Mouse (Mus musculus) hindbrain, postnatal 0 days (tissue): ENCODE measurements around the gene Vezf1. TPM values are rescaled to one million over a fixed set of nuclear protein-coding genes. Genes with fewer than 3 reads are reported as not detected.

ENCODE experiments used
- ATAC-seq: fragments of 200-750 bp; cut with Nextera tagmentation; 2 replicates; pipeline ENCODE4 v1.8.0; 2017; ENCODE audit warnings: mild to moderate bottlenecking, moderate TSS enrichment, moderate library complexity
- DNase-seq: peaks from one replicate; pipeline ENCODE4 v3.0.0-alpha.2; 2015; ENCODE audit warnings: low spot score
- H3K27ac ChIP-seq: fragments of 300-500 bp; sonication (generic); 2 replicates; pipeline ENCODE4 v1.5.1; 2014; ENCODE audit warnings: mild to moderate bottlenecking
- H3K27me3 ChIP-seq: fragments of 300-500 bp; sonication (generic); 2 replicates; pipeline ENCODE4 v1.6.1; 2014; ENCODE audit warnings: low read length, mixed read lengths; ENCODE audit not compliant: insufficient read depth
- H3K36me3 ChIP-seq: fragments of 300-500 bp; sonication (generic); 2 replicates; pipeline ENCODE4 v1.6.1; 2014; ENCODE audit warnings: low read length, mixed read lengths; ENCODE audit not compliant: insufficient read depth
- H3K4me1 ChIP-seq: fragments of 300-500 bp; sonication (generic); 2 replicates; pipeline ENCODE4 v1.6.1; 2014; ENCODE audit warnings: antibody characterized with exemption, low read length, mixed read lengths; ENCODE audit not compliant: insufficient read depth
- H3K4me2 ChIP-seq: fragments of 300-500 bp; sonication (generic); 2 replicates; pipeline ENCODE4 v1.6.1; 2014; ENCODE audit warnings: low read depth, mild to moderate bottlenecking, low read length, moderate library complexity, mixed read lengths
- H3K4me3 ChIP-seq: fragments of 300-500 bp; sonication (generic); 2 replicates; pipeline ENCODE4 v1.5.1; 2014; ENCODE audit warnings: low read length
- H3K9ac ChIP-seq: fragments of 300-500 bp; sonication (generic); replicated peaks from 2 replicates; pipeline ENCODE4 v1.6.1; 2014; ENCODE audit warnings: mild to moderate bottlenecking, low read length, moderate library complexity, mixed read lengths
- H3K9me3 ChIP-seq: fragments of 300-500 bp; sonication (generic); 2 replicates; pipeline ENCODE4 v1.6.1; 2016; ENCODE audit warnings: low read length, mixed read lengths
- CTCF ChIP-seq: IDR thresholded peaks from 2 replicates; pipeline ENCODE4 v1.5.1; 2016; ENCODE audit warnings: antibody characterized with exemption, control low read depth, low read depth
- WGBS: fragments of 180-500 bp; shearing (Covaris S2); extraction: QIAGEN DNeasy Blood & Tissue Kit; methylation state at CpG from one replicate; pipeline ENCODE4 v1.1.7; 2014; 5-methylcytosine and 5-hydroxymethylcytosine counted together
- polyA plus RNA-seq: library from polyadenylated mRNA; unstranded; fragments of >200 nt; fragmentation: Nextera tagmentation; extraction: Ambion mirVana; gene quantifications from 2 replicates; pipeline ENCODE4 v1.2.1, GENCODE M21; 2015
- total RNA-seq: library from RNA; depleted of rRNA; stranded (reverse); fragments of >200 nt; gene quantifications from 2 replicates; pipeline ENCODE4 v1.2.3, GENCODE M21; 2014

Gene Vezf1
- total and polyA plus RNA-seq, 2 experiments from 2014 or later: 31.9 to 33.5 TPM

- H3K4me2 ChIP-seq: no peak overlapping the region
- peaks cover 8% of the 10 kb centered on the region for H3K4me1 ChIP-seq
- DNase-seq (peak; percentile 32), ATAC-seq (no peak)
- no peaks in the 10 kb centered on the region for H3K27me3 ChIP-seq
- 37% methylated on average over 1 of the region's 1 CpGs for WGBS
- no peak overlapping the region for H3K27ac ChIP-seq
- peaks cover 36% of the 10 kb centered on the region for H3K36me3 ChIP-seq
- no peak overlapping the region for H3K9ac ChIP-seq
- H3K4me3 ChIP-seq: no peak overlapping the region
- no peaks in the 10 kb centered on the region for H3K9me3 ChIP-seq
- peak; percentile 40 for TF ChIP-seq CTCF
Measured at GRCm38 (mm10) chr11:88075701-88076100, 7.6 kb downstream of the Vezf1 start.

- WGBS: 76% methylated on average over 1 of the region's 1 CpGs
- Histone ChIP-seq H3K4me1 (peaks cover 1% of the 10 kb centered on the region; the same call in 1 of the 2 replicates), H3K9ac (no peak overlapping the region), H3K4me3 (no peak overlapping the region), H3K27me3 (no peaks in the 10 kb centered on the region), H3K9me3 (no peaks in the 10 kb centered on the region), H3K27ac (no peak overlapping the region), H3K4me2 (no peak overlapping the region), H3K36me3 (peaks cover 38% of the 10 kb centered on the region)
- TF ChIP-seq CTCF: no peak
- ATAC-seq (no peak), DNase-seq (no peak)
Measured at GRCm38 (mm10) chr11:88076394-88076793, 8.3 kb downstream of the Vezf1 start.

GRCm38 (mm10) chr11:88083699-88084098 lies 15.6 kb downstream of the Vezf1 start:
- ATAC-seq (no peak), DNase-seq (no peak)
- Histone ChIP-seq H3K4me3 (no peak overlapping the region), H3K36me3 (peaks cover 39% of the 10 kb centered on the region), H3K27me3 (no peaks in the 10 kb centered on the region), H3K27ac (no peak overlapping the region), H3K9ac (no peak overlapping the region), H3K4me1 (peaks cover 9% of the 10 kb centered on the region), H3K9me3 (no peaks in the 10 kb centered on the region), H3K4me2 (no peak overlapping the region)
- 69% methylated on average over 6 of the region's 6 CpGs for WGBS
- TF ChIP-seq CTCF: no peak

GRCm38 (mm10) chr11:88086737-88087627 lies 18.9 kb downstream of the Vezf1 start:
- Histone ChIP-seq H3K36me3 (peaks cover 11% of the 10 kb centered on the region; the same call in 1 of the 2 replicates), H3K9ac (peak overlapping the region; percentile 49; the same call in 1 of the 2 replicates), H3K4me3 (peak overlapping the region; percentile 30), H3K4me1 (peaks cover 9% of the 10 kb centered on the region), H3K27ac (peak overlapping the region; percentile 80), H3K4me2 (peak overlapping the region; percentile 63), H3K9me3 (no peaks in the 10 kb centered on the region), H3K27me3 (no peaks in the 10 kb centered on the region)
- 0 out of 2 replicates have a peak, but pooled peaks have one; percentile 19 for TF ChIP-seq CTCF
- peak; percentile 97 for DNase-seq
- WGBS: 4% methylated on average over 25 of the region's 25 CpGs
- ATAC-seq: peak; percentile 99

- TF ChIP-seq CTCF: no peak
- no peaks in the 10 kb centered on the region for H3K27me3 ChIP-seq
- H3K4me2 ChIP-seq: no peak overlapping the region
- H3K36me3 ChIP-seq: no peaks in the 10 kb centered on the region; the same call in 1 of the 2 replicates
- peaks cover 9% of the 10 kb centered on the region for H3K4me1 ChIP-seq
- ATAC-seq: no peak
- no peaks in the 10 kb centered on the region for H3K9me3 ChIP-seq
- H3K9ac ChIP-seq: no peak overlapping the region
- 61% methylated on average over 5 of the region's 5 CpGs for WGBS
- H3K4me3 ChIP-seq: no peak overlapping the region
- no peak for DNase-seq
- no peak overlapping the region for H3K27ac ChIP-seq
Measured at GRCm38 (mm10) chr11:88089150-88089549, 21.1 kb downstream of the Vezf1 start.

GRCm38 (mm10) chr11:88090293-88090692 lies 22.2 kb downstream of the Vezf1 start:
- no peaks in the 10 kb centered on the region for H3K36me3 ChIP-seq
- H3K4me3 ChIP-seq: no peak overlapping the region
- TF ChIP-seq CTCF: no peak
- ATAC-seq (no peak), DNase-seq (no peak)
- no peak overlapping the region for H3K27ac ChIP-seq
- no peak overlapping the region for H3K4me2 ChIP-seq
- H3K27me3 ChIP-seq: no peaks in the 10 kb centered on the region
- H3K9ac ChIP-seq: no peak overlapping the region
- 64% methylated on average over 5 of the region's 5 CpGs for WGBS
- H3K9me3 ChIP-seq: no peaks in the 10 kb centered on the region
- H3K4me1 ChIP-seq: peaks cover 9% of the 10 kb centered on the region

- Histone ChIP-seq H3K4me3 (no peak overlapping the region), H3K9ac (no peak overlapping the region), H3K27me3 (no peaks in the 10 kb centered on the region), H3K4me2 (no peak overlapping the region), H3K4me1 (peaks cover 4% of the 10 kb centered on the region), H3K36me3 (no peaks in the 10 kb centered on the region), H3K9me3 (no peaks in the 10 kb centered on the region), H3K27ac (no peak overlapping the region)
- no peak for ATAC-seq
- DNase-seq: no peak
- TF ChIP-seq CTCF: no peak
- WGBS: 88% methylated on average over 1 of the region's 1 CpGs
Measured at GRCm38 (mm10) chr11:88091949-88092348, 23.9 kb downstream of the Vezf1 start.
